Mouse (Mus musculus): ENCODE measurements at regions not wholly inside any gene's neighbourhood (a gene's known extent, or its start where the extent isn't known, plus 50 kb on each side); places are given as distances from the start of the nearest gene placed in this dataset.

GRCm38 (mm10) chr6:140300470-140301145 is 123.2 kb upstream of the Plekha5 start:
- DNase-seq (ENCODE audit: low read depth, low spot score), result no peak

DNA sequence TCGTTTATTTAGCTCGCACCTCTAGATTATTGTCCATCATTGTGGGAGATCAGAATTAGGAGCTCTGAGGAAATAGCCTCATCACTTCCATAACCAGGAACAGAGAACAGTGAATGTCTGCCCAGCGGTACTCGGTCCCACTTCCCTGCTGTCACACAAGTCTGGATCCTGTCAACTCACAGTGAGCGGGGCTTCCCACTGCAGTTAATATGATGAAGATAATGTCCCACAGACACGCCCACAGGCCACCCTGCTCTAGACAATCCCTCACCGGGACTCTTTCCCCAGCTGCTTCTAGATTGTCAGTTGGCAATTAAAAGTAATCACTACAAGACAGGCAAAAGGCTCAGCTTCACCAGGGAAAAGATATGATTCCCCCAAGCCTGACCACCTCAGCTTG is 124.2 kb upstream of the Plekha5 start:
- DNase-seq (ENCODE audit: low read depth, low spot score), result no peak

GRCm38 (mm10) chr6:140297969-140298554 is 125.8 kb upstream of the Plekha5 start:
- DNase-seq (ENCODE audit: low read depth, low spot score), result peak; percentile 51

GRCm38 (mm10) chr6:140297561-140297960 is 126.3 kb upstream of the Plekha5 start:
- DNase-seq (ENCODE audit: low read depth, low spot score), result no peak

- DNase-seq (ENCODE audit: low read depth, low spot score), result no peak
Measured at GRCm38 (mm10) chr6:140290109-140290508, 133.7 kb upstream of the Plekha5 start.

- no peak for DNase-seq (ENCODE audit: low read depth, low spot score)
Measured at GRCm38 (mm10) chr6:140288799-140289198, 135.1 kb upstream of the Plekha5 start.

GRCm38 (mm10) chr6:140282285-140282577 is 141.6 kb upstream of the Plekha5 start:
- no peak for DNase-seq (ENCODE audit: low read depth, low spot score)

GRCm38 (mm10) chr6:140281488-140282284 is 142.2 kb upstream of the Plekha5 start:
- DNase-seq (ENCODE audit: low read depth, low spot score), result no peak

DNA sequence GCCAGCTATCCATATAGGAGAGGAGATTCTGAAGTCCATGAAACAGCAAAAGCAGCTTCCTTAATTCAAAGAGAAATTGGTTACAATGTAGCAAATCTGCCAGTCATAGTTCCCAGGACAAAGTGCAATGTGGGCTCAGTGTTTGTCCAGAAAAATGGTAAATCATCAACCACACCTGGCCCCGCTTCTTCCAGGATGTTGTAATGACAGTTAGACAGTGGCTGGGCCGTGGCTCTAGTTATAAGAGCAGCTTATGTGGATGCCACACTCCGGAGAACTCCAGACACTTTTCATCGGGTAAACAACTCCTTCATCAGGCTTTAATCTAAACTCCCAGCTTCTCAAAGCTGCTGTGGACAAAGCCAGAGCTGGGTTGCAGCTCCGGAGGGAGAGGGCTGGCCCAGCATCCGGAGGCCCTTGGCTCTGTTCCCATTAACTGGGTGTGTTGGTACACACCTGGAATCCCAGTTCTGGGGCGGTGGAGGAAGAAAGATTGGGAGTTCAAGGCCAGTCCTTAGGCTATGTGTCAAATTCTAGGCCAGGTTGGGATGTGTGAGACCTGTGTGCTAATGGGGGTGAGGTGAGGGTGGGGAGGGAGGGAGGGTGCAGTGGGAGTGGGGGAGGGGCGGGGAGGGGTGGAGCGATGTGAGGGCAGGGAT is 142.9 kb upstream of the Plekha5 start:
- peak; percentile 78 for DNase-seq (ENCODE audit: low read depth, low spot score)

GRCm38 (mm10) chr6:140279736-140280370 is 144.0 kb upstream of the Plekha5 start:
- no peak for DNase-seq (ENCODE audit: low read depth, low spot score)

DNA sequence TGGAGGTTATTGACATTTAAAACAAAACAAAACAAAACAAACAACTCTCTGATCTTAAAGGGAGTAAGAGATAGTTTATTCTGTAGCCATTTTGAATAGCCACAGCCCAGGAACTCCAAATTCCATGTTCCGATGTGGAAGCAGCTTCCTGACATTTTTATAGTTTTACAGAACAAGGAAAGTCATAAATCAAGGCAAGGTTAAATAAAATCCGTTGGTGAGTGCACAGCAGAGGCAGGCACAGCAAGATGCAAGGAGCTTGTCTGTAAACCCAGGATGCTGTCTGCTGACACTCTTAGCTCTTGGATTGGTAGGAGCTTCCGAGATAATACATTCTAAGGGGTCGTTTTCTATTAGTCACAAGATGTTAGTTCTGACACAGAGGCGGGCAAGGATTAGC is 145.1 kb upstream of the Plekha5 start:
- no peak for DNase-seq (ENCODE audit: low read depth, low spot score)

DNA sequence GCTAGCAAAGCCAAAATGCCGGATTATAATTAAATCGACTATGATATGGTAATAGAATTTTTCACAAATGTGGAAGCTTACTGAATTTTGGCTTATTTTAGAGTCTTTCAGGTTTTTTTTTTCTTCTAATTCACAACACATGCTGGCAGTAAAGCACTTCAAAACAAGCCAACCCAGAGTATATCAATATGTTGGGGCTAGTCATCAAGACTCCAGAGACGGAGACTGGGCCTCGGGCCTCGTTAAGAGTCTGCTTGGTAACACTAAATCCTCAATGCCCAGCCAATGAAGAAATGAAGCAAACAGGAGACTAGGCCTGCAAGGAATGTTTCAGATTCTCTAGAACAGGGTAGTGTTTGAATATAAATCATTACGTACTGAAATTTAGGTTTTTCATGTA is 153.3 kb upstream of the Plekha5 start:
- no peak for DNase-seq (ENCODE audit: low read depth, low spot score)

DNA sequence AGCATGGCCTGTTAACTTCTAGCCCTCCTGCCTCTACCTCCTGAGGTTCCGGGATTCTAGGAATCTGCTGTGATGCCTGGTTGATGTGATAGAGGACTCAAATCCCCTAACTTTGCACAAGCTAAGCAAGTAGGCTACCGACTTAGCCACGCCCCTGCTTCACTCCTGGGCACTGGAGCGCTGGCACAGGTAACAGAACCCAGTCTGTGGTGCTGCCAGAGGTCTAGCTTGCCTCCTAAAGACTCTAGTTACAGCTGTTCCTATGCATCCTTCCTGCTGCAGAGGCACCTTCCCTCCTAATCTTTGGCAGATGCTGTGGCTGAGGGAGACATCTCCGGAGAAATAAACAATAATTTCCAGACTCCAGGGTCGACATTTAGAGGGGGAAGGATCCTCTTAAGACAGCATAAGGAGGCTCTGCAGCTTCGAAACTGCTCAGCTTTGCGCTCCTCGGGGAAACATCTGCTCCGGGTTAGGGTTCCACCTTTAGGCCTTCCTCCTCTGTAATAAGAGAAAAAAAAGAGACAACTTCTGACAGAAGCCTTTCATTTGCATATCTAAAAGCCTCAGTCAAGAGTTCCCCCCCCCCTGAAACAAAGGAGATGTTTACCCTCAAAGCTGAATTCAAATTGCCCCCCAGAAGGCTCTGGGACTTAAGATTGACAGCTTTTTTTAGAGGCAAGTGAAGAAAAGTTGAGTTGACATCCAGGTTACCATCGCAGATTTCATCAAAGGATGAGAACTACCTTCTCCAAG is 155.4 kb upstream of the Plekha5 start:
- DNase-seq (ENCODE audit: low read depth, low spot score), result no peak

GRCm38 (mm10) chr6:140263920-140264319 is 159.9 kb upstream of the Plekha5 start:
- DNase-seq (ENCODE audit: low read depth, low spot score), result no peak

DNA sequence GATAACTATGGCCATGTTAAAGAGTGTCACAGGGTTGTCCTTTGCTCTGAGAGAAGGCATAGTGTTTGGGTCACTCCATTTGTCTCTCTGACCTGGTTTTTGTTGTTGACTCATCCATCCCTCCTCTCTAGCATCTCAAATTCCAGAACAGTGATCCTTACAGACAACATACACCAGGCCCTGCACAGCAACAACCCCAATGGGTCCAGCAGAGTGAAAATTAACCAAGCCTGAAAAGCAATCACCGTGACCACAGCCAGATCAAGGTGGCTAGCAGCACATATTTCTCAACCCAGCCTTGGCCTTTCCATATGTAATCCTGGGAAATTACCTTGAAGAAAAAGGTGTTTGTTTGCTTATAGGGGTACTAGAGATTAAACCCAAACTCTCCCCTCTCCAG is 162.0 kb upstream of the Plekha5 start:
- no peak for DNase-seq (ENCODE audit: low read depth, low spot score)

DNA sequence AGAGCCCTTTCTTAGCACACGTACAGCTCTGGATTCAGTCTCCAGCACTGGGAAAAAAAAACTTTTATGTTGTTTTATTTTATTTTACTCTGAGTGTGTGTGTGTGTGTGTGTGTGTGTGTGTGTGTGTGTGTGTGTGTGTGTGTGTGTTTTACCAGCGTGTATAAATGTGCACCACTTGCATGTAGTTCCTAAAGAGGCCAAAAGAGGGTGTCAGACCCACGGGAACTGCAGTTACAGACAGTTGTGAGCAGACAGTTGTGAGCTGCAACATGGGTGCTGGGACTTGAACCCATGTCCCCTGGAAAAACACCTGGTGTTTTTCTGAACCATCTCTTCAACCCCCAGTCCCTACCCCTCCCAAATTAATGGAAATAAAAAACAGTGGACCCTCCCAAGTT is 165.1 kb upstream of the Plekha5 start:
- DNase-seq (ENCODE audit: low read depth, low spot score), result peak; percentile 62

DNA sequence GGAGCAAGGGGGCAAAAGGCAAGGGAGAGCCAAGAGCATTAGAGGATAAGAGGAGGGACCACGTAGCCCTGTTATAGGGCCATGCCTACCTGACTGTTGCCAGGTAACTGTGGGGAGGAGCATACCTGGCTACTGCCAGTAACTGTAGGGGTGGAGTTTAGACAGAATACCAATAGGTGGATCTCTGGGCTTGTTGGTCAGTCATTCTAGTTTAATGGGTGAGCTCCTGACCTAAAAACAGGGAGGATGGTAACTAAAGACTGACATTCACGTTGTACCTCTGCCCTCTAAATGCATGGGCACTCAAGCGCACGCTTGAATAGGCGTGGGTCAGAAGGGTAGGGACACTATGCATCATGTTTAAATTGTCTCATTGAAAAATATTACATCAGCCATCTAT is 165.8 kb upstream of the Plekha5 start:
- DNase-seq (ENCODE audit: low read depth, low spot score), result no peak

DNA sequence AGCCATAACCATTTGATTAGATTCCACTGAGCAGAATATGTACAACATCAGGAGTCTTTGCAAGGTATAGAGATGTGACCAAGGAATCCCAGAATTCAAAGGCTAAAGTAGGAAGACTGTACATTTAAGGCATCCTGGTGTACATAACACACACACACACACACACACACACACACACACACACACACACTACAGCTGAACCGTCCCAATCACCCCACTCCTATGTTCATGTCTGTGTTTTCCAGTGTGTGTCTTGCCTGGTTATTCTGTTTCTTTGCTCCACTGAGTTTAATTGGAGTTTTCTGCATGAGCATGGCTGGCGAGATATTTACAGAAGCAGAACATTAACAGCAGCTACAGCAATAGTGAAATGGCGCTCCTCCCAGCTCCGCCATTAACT is 172.3 kb upstream of the Plekha5 start:
- DNase-seq (ENCODE audit: low read depth, low spot score), result no peak

DNA sequence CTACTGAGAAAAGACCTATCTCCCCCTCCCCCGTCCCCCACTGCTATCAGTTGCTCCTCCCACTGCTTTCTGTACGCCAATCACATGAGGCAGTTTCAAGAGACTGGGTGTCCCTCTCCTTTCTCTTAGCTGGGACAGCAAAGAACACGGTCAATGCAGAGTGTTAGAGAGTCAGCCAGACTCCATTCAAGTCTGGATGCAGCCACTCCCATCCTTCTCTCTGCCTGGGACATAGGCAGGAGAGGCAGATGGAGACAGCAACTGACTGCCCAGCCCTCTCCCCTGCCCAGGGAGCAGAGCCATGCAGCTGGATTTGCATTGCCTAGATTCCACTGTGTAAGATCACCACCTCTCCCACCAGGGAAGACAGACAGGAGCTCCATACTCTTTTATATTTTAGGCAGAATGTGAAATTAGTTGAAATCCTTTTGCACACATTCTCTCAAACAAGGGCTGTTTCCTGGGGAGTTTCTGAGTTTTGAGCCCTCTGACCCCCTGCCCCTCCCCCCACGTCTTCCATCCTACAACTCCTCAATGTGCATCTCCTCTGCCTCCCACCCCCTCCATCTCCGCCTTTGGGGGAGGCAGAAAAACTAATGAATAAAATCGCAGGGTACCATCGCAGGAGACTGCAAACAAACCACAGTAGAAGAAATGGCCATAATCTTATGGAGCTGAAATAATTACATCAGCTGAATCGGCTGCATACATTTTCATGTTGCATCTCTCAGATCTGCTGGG is 180.3 kb upstream of the Plekha5 start:
- DNase-seq (ENCODE audit: low read depth, low spot score), result peak; percentile 79

- DNase-seq (ENCODE audit: low read depth, low spot score), result no peak
Measured at GRCm38 (mm10) chr6:140239356-140239755, 184.5 kb upstream of the Plekha5 start.

DNA sequence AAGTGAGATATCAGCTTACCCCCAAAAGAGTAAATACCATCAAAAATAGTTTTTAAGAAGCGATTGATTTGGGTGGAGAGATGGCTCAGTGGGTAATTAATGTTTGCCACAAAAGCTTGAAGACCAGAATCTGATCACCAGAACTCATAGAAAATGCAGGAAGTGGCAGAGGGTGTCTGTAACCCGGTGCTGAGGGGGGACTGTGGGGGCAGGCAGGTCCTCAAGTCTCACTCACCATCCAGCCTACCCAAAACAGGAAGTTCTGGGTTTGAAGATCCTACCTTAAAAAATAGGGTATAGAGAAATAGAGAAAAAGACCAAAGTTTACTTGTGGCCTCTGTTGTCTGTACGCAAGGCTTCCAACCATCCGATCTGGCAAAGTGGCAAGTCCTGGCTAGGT is 190.3 kb upstream of the Plcz1 start:
- no peak for DNase-seq (ENCODE audit: low read depth, low spot score)

Measured in ES-CJ7 (cell line).